Mouse (Mus musculus): ENCODE measurements around the gene Arx.

The Arx gene

GRCm38 (mm10) chrX:93286291-93286893, at the start of gene Arx:
Arx (plus strand) TSS chrX:93286445.
- DNase-seq (ENCODE audit: inconsistent age in 2 of 2, low spot score in 1 of 2), result peak; percentile 23 to 69

- DNase-seq (ENCODE audit: inconsistent age in 2 of 2, low spot score in 1 of 2), result no peak
Observed at GRCm38 (mm10) chrX:93251329-93251728, 34.9 kb upstream of the Arx start.

- no peak for DNase-seq (ENCODE audit: inconsistent age in 2 of 2, low spot score in 1 of 2)
Observed at GRCm38 (mm10) chrX:93275689-93276088, 10.6 kb upstream of the Arx start.

- DNase-seq (ENCODE audit: inconsistent age in 2 of 2, low spot score in 1 of 2), result no peak
Observed at GRCm38 (mm10) chrX:93279940-93280339, 6.3 kb upstream of the Arx start.

- DNase-seq (ENCODE audit: inconsistent age in 2 of 2, low spot score in 1 of 2), result peak; percentile 29 to 75
Observed at GRCm38 (mm10) chrX:93281028-93281723, 5.1 kb upstream of the Arx start.

GRCm38 (mm10) chrX:93281756-93282155, 4.5 kb upstream of the Arx start:
- no peak for DNase-seq (ENCODE audit: inconsistent age in 2 of 2, low spot score in 1 of 2)

GRCm38 (mm10) chrX:93285091-93285490, 1.2 kb upstream of the Arx start:
- DNase-seq (ENCODE audit: inconsistent age in 2 of 2, low spot score in 1 of 2), result no peak

GRCm38 (mm10) chrX:93288339-93288738, 2.1 kb downstream of the Arx start:
- DNase-seq (ENCODE audit: inconsistent age in 2 of 2, low spot score in 1 of 2), result no peak

GRCm38 (mm10) chrX:93289076-93289475, 2.8 kb downstream of the Arx start:
- DNase-seq (ENCODE audit: inconsistent age in 2 of 2, low spot score in 1 of 2), result peak in 1 of 2 experiments; percentile 35

GRCm38 (mm10) chrX:93289851-93290380, 3.7 kb downstream of the Arx start:
- DNase-seq (ENCODE audit: inconsistent age in 2 of 2, low spot score in 1 of 2), result peak in 1 of 2 experiments; percentile 35

GRCm38 (mm10) chrX:93292031-93292430, 5.8 kb downstream of the Arx start:
- no peak for DNase-seq (ENCODE audit: inconsistent age in 2 of 2, low spot score in 1 of 2)

- no peak for DNase-seq (ENCODE audit: inconsistent age in 2 of 2, low spot score in 1 of 2)
Observed at GRCm38 (mm10) chrX:93294736-93295490, 8.7 kb downstream of the Arx start.

GRCm38 (mm10) chrX:93295819-93296218, 9.6 kb downstream of the Arx start:
- DNase-seq (ENCODE audit: inconsistent age in 2 of 2, low spot score in 1 of 2), result no peak

GRCm38 (mm10) chrX:93297001-93297441, 10.8 kb downstream of the Arx start:
- peak in 1 of 2 experiments; percentile 36 for DNase-seq (ENCODE audit: inconsistent age in 2 of 2, low spot score in 1 of 2)

GRCm38 (mm10) chrX:93299046-93299626, 12.9 kb downstream of the Arx start:
- no peak for DNase-seq (ENCODE audit: inconsistent age in 2 of 2, low spot score in 1 of 2)

GRCm38 (mm10) chrX:93299771-93300170, 13.5 kb downstream of the Arx start:
- DNase-seq (ENCODE audit: inconsistent age in 2 of 2, low spot score in 1 of 2), result no peak

- no peak for DNase-seq (ENCODE audit: inconsistent age in 2 of 2, low spot score in 1 of 2)
Observed at GRCm38 (mm10) chrX:93300183-93300815, 14.1 kb downstream of the Arx start.

- DNase-seq (ENCODE audit: inconsistent age in 2 of 2, low spot score in 1 of 2), result no peak
Observed at GRCm38 (mm10) chrX:93301798-93302197, 15.6 kb downstream of the Arx start.

GRCm38 (mm10) chrX:93305780-93306179, 19.5 kb downstream of the Arx start:
- DNase-seq (ENCODE audit: inconsistent age in 2 of 2, low spot score in 1 of 2), result no peak

- no peak for DNase-seq (ENCODE audit: inconsistent age in 2 of 2, low spot score in 1 of 2)
Observed at GRCm38 (mm10) chrX:93317577-93317976, 31.3 kb downstream of the Arx start.

- DNase-seq (ENCODE audit: inconsistent age in 2 of 2, low spot score in 1 of 2), result no peak
Observed at GRCm38 (mm10) chrX:93319979-93320378, 33.7 kb downstream of the Arx start.

Measured in adrenal gland, adult (tissue).